Mouse (Mus musculus) left cerebral cortex, postnatal 10 days (tissue): ENCODE measurements around the gene Ears2. TPM values are rescaled to one million over a fixed set of nuclear protein-coding genes. Genes with fewer than 3 reads are reported as not detected.
"Not testable (repeated sequence)": the region's sequence is repeated elsewhere in the genome, so short reads cannot be mapped to it uniquely, and the experiment has no call there.

ENCODE experiments used
- DNase-seq, 2 experiments: peaks; one replicate each; pipeline ENCODE4 v3.0.0; 2021 to 2022; ENCODE audit warnings: low spot score in 2 of 2, mixed read lengths in 1 of 2; ENCODE audit errors: extremely low spot score in 1 of 2
- intact Hi-C: fragments of 180-260 bp; cut with DNase I; formaldehyde crosslinking; loops from one replicate; pipeline ENCODE4 v1.15.1; 2025
- total RNA-seq, 2 experiments: library from RNA; stranded (reverse); gene quantifications; 2 replicates each; pipeline ENCODE4 v1.2.3; 2021

Ears2 gene
- total RNA-seq, result 1 to 10 TPM; 7.6 to 7.8 TPM

GRCm38 (mm10) chr7:122066945-122067516, at the start of gene Ears2, which contains the start of gene Ubfd1:
Gene Ears2 (minus strand): TSS chr7:122067263.
Gene Ubfd1 (plus strand): TSS chr7:122067175.
- intact Hi-C loops, result loop anchor here (5.0 kb wide), 1 partner anchor 45 kb away; the partner anchor contains the start of gene Gga2
- peak; percentile 97 to 98 for DNase-seq

- DNase-seq, result no peak
- intact Hi-C loops, result no loop called here
Measured at GRCm38 (mm10) chr7:122108206-122108605, 41.1 kb upstream of the Ears2 start.

GRCm38 (mm10) chr7:122101747-122102244, 34.7 kb upstream of the Ears2 start, which contains the start of gene Ndufab1:
Gene Ndufab1 (minus strand): TSS chr7:122101886.
- peak; percentile 67 to 91 for DNase-seq
- intact Hi-C loops, result loop anchor here (2.0 kb wide), 1 partner anchor 31 kb away; the partner anchor contains the start of genes Dctn5 and Palb2

GRCm38 (mm10) chr7:122101014-122101746, 34.1 kb upstream of the Ears2 start:
- DNase-seq, result peak in 1 of 2 experiments; percentile 71
- intact Hi-C loops, result not testable (repeated sequence)

- intact Hi-C loops, result no loop called here
Measured at GRCm38 (mm10) chr7:122099222-122099621, 32.2 kb upstream of the Ears2 start.

GRCm38 (mm10) chr7:122098009-122098408, 30.9 kb upstream of the Ears2 start:
- intact Hi-C loops, result no loop called here
- no peak for DNase-seq

More at GRCm38 (mm10) chr7:122099222-122099621, 32.2 kb upstream of the Ears2 start:
- peak in 1 of 2 experiments; percentile 31 for DNase-seq

GRCm38 (mm10) chr7:122094564-122095330, 27.7 kb upstream of the Ears2 start:
- intact Hi-C loops, result loop anchor here (5.0 kb wide), 1 partner anchor 43 kb away; no protein-coding TSS in a partner anchor
- DNase-seq, result no peak

- DNase-seq, result no peak
- intact Hi-C loops, result no loop called here
Measured at GRCm38 (mm10) chr7:122087195-122087982, 20.3 kb upstream of the Ears2 start.

- no peak for DNase-seq
- intact Hi-C loops, result no loop called here
Measured at GRCm38 (mm10) chr7:122081071-122081470, 14.0 kb upstream of the Ears2 start.

GRCm38 (mm10) chr7:122079798-122080554, 12.9 kb upstream of the Ears2 start:
- intact Hi-C loops, result loop anchor here (10.0 kb wide), 1 partner anchor 75 kb away; no protein-coding TSS in a partner anchor
- no peak for DNase-seq

- intact Hi-C loops, result loop anchor here (10.0 kb wide), 1 partner anchor 70 kb away; no protein-coding TSS in a partner anchor
Measured at GRCm38 (mm10) chr7:122074374-122074773, 7.3 kb upstream of the Ears2 start.

GRCm38 (mm10) chr7:122067517-122068381, 686 bp upstream of the Ears2 start:
- peak in 1 of 2 experiments; percentile 54 for DNase-seq
- intact Hi-C loops, result loop anchor here (5.0 kb wide), 1 partner anchor 45 kb away; the partner anchor contains the start of gene Gga2

More at GRCm38 (mm10) chr7:122074374-122074773, 7.3 kb upstream of the Ears2 start:
- no peak for DNase-seq

GRCm38 (mm10) chr7:122066102-122066944, 740 bp downstream of the Ears2 start:
- intact Hi-C loops, result loop anchor here (5.0 kb wide), 1 partner anchor 44 kb away; the partner anchor contains the start of gene Gga2
- DNase-seq, result no peak

- intact Hi-C loops, result loop anchor here (5.0 kb wide), 1 partner anchor 43 kb away; the partner anchor contains the start of gene Gga2
- no peak for DNase-seq
Measured at GRCm38 (mm10) chr7:122065656-122066055, 1.4 kb downstream of the Ears2 start.

- intact Hi-C loops, result no loop called here
Measured at GRCm38 (mm10) chr7:122056633-122057032, 10.4 kb downstream of the Ears2 start.

More at GRCm38 (mm10) chr7:122056633-122057032, 10.4 kb downstream of the Ears2 start:
- no peak for DNase-seq
